Mouse (Mus musculus) kidney, embryonic 15.5 days (tissue): Measurements from ENCODE around the gene Nutm1. TPM values are rescaled to one million over a fixed set of nuclear protein-coding genes. Genes with fewer than 3 reads are reported as not detected.
"Not testable (repeated sequence)": the region's sequence is repeated elsewhere in the genome, so short reads cannot be mapped to it uniquely, and the experiment has no call there.

Experiments used
- ATAC-seq: fragments of 200-750 bp; cut with Nextera tagmentation; replicated peaks from 2 replicates; pipeline ENCODE4 v1.8.0; 2017; ENCODE audit warnings: moderate TSS enrichment; ENCODE audit not compliant: low FRiP score
- H3K27ac ChIP-seq: fragments of 300-500 bp; sonication (generic); 2 replicates; pipeline ENCODE4 v1.5.1; 2015; ENCODE audit warnings: mild to moderate bottlenecking, inconsistent platforms
- H3K27me3 ChIP-seq: fragments of 300-500 bp; sonication (generic); 2 replicates; pipeline ENCODE4 v1.6.1; 2015; ENCODE audit warnings: inconsistent platforms
- H3K36me3 ChIP-seq: fragments of 300-500 bp; sonication (generic); 2 replicates; pipeline ENCODE4 v1.6.1; 2015; ENCODE audit warnings: inconsistent platforms
- H3K4me1 ChIP-seq: fragments of 300-500 bp; sonication (generic); 2 replicates; pipeline ENCODE4 v1.6.1; 2015; ENCODE audit warnings: inconsistent platforms
- H3K4me2 ChIP-seq: fragments of 300-500 bp; sonication (generic); 2 replicates; pipeline ENCODE4 v1.6.1; 2015; ENCODE audit warnings: moderate library complexity, mild to moderate bottlenecking, inconsistent platforms
- H3K4me3 ChIP-seq: fragments of 300-500 bp; sonication (generic); replicated peaks from 2 replicates; pipeline ENCODE4 v1.5.1; 2015; ENCODE audit warnings: mild to moderate bottlenecking, inconsistent platforms
- H3K9ac ChIP-seq: fragments of 300-500 bp; sonication (generic); 2 replicates; pipeline ENCODE4 v1.6.1; 2015; ENCODE audit warnings: mild to moderate bottlenecking, inconsistent platforms
- H3K9me3 ChIP-seq: fragments of 300-500 bp; sonication (generic); replicated peaks from 2 replicates; pipeline ENCODE4 v1.6.1; 2016; ENCODE audit warnings: inconsistent platforms
- WGBS: fragments of 180-500 bp; shearing (Covaris S2); methylation state at CpG from one replicate; pipeline ENCODE4 v1.1.7; 2015; ENCODE audit warnings: mixed read lengths; 5-methylcytosine and 5-hydroxymethylcytosine counted together
- polyA plus RNA-seq: library from polyadenylated mRNA; unstranded; fragments of >200 nt; fragmentation: Nextera tagmentation; extraction: Ambion mirVana; gene quantifications from 2 replicates; pipeline ENCODE4 v1.2.1, GENCODE M21; 2015

Nutm1 gene
- polyA plus RNA-seq, result 0.08 TPM in 1 of 2 replicates, not detected in the other

GRCm38 (mm10) chr2:112259241-112259962 lies at the start of gene Nutm1:
Nutm1 (minus strand) TSS chr2:112259291.
- no peak within 1 kb of the TSS for H3K27ac ChIP-seq
- no peak within 1 kb of the TSS for H3K9ac ChIP-seq
- 74% methylated on average over 10 of the region's 10 CpGs for WGBS
- no peak for ATAC-seq
- H3K4me3 ChIP-seq, result no peak within 1 kb of the TSS
- H3K9me3 ChIP-seq, result no peaks in the 10 kb centered on the region
- peaks cover 11% of the 10 kb centered on the region for H3K4me1 ChIP-seq
- no peaks in the 10 kb centered on the region for H3K36me3 ChIP-seq
- no peak within 1 kb of the TSS for H3K4me2 ChIP-seq
- no peaks in the 10 kb centered on the region for H3K27me3 ChIP-seq

GRCm38 (mm10) chr2:112308671-112309070 lies 49.6 kb upstream of the Nutm1 start:
- Histone ChIP-seq H3K36me3 (no peaks in the 10 kb centered on the region), H3K27ac (no peak overlapping the region), H3K4me3 (no peak overlapping the region), H3K9me3 (no peaks in the 10 kb centered on the region), H3K4me1 (no peaks in the 10 kb centered on the region), H3K4me2 (no peak overlapping the region), H3K9ac (no peak overlapping the region), H3K27me3 (no peaks in the 10 kb centered on the region)
- ATAC-seq, result no peak
- WGBS, result 84% methylated on average over 3 of the region's 3 CpGs

DNA sequence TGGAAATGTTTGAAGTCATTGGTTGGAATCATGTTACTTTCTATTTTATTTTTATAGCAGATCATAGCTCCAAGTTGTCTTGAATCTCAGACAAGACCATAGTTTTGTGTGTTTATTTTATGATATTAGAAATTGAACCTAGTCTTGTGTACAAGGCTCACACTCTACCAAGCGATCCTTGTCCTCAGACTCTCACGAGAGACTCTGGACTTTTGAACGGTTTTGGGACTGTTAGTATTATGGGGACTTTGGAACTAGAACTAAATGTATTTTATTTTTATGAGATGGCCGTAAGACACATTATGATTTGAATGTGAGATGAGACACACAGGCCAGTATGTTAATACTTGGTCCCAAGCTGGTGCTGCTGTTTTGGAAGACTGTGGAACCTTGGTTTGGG lies 39.1 kb upstream of the Nutm1 start:
- WGBS, result 90% methylated on average over 4 of the region's 4 CpGs
- no peak overlapping the region for H3K4me2 ChIP-seq

DNA sequence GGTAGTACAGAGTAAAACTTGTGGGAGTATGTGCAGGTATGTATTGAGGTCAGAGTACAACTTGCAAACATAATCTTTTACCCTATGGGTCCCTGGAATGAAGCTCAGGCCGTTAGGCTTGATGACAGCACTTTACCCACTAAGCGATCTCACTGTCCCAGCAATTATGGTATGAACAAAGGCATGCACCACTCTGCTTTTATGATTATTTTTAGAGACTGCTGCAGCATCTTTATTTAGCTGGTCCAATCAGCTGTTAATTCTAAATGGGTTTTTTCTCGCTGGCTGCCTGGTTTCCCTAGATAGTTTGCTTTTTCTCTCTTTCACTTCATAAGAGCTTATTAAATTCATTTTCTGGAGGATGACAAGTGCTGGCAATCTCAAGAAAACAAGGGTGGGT lies 37.1 kb upstream of the Nutm1 start:
- Histone ChIP-seq H3K9me3 (no peaks in the 10 kb centered on the region), H3K4me1 (no peaks in the 10 kb centered on the region), H3K36me3 (no peaks in the 10 kb centered on the region), H3K27me3 (no peaks in the 10 kb centered on the region), H3K9ac (no peak overlapping the region), H3K4me2 (no peak overlapping the region), H3K4me3 (no peak overlapping the region), H3K27ac (no peak overlapping the region)
- WGBS, result 86% methylated on average over 3 of the region's 3 CpGs
- no peak for ATAC-seq

More for the DNA sequence above, 39.1 kb upstream of the Nutm1 start:
- Histone ChIP-seq H3K27me3 (no peaks in the 10 kb centered on the region), H3K36me3 (no peaks in the 10 kb centered on the region), H3K27ac (no peak overlapping the region), H3K9ac (no peak overlapping the region), H3K9me3 (no peaks in the 10 kb centered on the region), H3K4me1 (no peaks in the 10 kb centered on the region), H3K4me3 (no peak overlapping the region)
- no peak for ATAC-seq

DNA sequence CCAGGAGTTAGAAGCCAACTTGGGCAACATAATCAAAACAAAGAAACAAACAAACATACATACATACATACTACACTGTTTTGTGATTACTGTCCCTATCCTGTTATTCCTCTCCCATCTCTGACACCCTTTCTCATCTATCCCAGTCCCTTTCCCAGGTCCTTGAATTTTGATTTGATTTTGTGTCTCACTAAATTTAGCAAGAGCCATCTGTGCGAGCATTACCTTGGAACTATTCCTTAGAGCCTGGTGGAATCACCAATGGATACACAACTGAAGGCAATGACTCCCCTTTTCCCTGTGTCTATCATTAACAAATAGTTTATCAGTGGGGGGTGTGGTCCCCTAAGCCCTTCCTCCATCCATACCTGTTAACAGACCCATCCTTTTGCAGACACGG lies 33.7 kb upstream of the Nutm1 start:
- H3K36me3 ChIP-seq, result no peaks in the 10 kb centered on the region
- H3K27me3 ChIP-seq, result no peaks in the 10 kb centered on the region
- H3K4me2 ChIP-seq, result no peak overlapping the region
- no peak for ATAC-seq
- no peak overlapping the region for H3K4me3 ChIP-seq
- no peaks in the 10 kb centered on the region for H3K9me3 ChIP-seq
- H3K27ac ChIP-seq, result no peak overlapping the region
- no peak overlapping the region for H3K9ac ChIP-seq
- 92% methylated on average over 2 of the region's 2 CpGs for WGBS
- H3K4me1 ChIP-seq, result no peaks in the 10 kb centered on the region

DNA sequence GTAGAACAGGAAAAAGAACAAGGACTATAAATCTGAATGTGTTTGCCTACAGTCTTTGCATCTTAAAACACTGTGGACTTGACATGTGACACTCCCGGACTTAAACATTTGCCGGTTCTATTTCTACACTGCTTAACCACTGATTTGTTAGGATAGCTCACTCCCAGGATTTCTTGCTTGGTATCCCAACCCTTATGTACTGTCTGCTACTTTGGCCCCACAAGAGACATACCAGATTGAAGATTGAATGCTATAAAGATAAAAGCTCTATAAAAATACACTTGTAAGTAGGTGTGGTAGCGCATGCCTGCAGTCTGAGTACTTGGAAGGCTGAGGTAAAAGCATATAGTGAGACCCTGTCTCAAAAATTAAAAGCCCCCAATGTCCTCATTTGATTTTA lies 30.4 kb upstream of the Nutm1 start:
- H3K36me3 ChIP-seq, result no peaks in the 10 kb centered on the region
- WGBS, result 82% methylated on average over 3 of the region's 3 CpGs
- no peaks in the 10 kb centered on the region for H3K27me3 ChIP-seq
- H3K4me3 ChIP-seq, result no peak overlapping the region
- no peaks in the 10 kb centered on the region for H3K9me3 ChIP-seq
- no peaks in the 10 kb centered on the region for H3K4me1 ChIP-seq
- no peak overlapping the region for H3K4me2 ChIP-seq
- H3K27ac ChIP-seq, result no peak overlapping the region
- ATAC-seq, result no peak
- H3K9ac ChIP-seq, result no peak overlapping the region

DNA sequence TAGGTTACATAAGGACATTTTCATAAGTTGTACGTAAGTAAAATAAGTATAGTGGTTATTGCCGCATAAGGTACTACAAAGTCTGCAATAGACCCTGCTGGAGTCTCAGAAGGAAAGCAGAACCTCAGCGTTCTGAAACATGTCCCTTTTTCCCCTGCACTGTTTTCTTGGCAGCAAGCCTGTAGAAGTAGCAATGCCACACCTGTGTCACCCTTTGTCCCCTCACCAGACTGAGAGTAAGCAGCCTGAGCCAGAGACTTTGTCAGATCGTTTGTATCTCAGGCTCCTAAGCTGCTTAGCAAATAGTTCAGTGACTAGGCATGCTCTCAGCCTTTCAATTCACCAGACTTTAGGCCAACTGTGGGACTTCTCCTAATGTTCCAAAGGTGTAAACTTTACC lies 28.0 kb upstream of the Nutm1 start:
- H3K27ac ChIP-seq, result no peak overlapping the region
- H3K36me3 ChIP-seq, result no peaks in the 10 kb centered on the region
- no peaks in the 10 kb centered on the region for H3K27me3 ChIP-seq
- H3K4me3 ChIP-seq, result no peak overlapping the region
- peaks cover 5% of the 10 kb centered on the region; the same call in 1 of the 2 replicates for H3K4me1 ChIP-seq
- no peak overlapping the region for H3K9ac ChIP-seq
- H3K9me3 ChIP-seq, result no peaks in the 10 kb centered on the region
- 72% methylated on average over 4 of the region's 4 CpGs for WGBS
- no peak for ATAC-seq
- no peak overlapping the region for H3K4me2 ChIP-seq

DNA sequence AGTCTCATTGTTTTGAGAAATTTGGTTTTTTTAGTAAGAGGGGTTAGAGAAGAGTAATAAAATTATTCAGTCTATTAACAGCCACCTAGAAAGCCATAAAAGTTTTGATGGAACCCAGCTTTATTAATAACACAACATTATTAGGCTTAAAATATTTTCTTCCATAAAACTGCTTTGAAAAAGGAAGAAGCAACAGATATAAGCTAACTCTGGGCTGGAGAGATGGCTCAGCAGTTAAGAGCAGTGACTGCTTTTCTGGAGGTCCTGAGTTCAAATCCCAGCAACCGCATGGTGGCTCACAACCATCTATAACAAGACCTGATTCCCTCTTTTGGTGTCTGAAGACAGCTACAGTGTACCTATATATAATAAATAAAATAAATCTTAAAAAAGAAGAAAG lies 27.0 kb upstream of the Nutm1 start:
- H3K27me3 ChIP-seq, H3K4me3 ChIP-seq, H3K4me1 ChIP-seq, H3K36me3 ChIP-seq, H3K9me3 ChIP-seq, ATAC-seq, H3K27ac ChIP-seq, H3K9ac ChIP-seq, H3K4me2 ChIP-seq: not testable (repeated sequence)
- WGBS, result 94% methylated on average over 1 of the region's 1 CpGs

GRCm38 (mm10) chr2:112285031-112285390 lies 25.9 kb upstream of the Nutm1 start:
- H3K9me3 ChIP-seq, result no peaks in the 10 kb centered on the region
- WGBS, result 55% methylated on average over 6 of the region's 6 CpGs
- no peaks in the 10 kb centered on the region for H3K36me3 ChIP-seq
- H3K4me1 ChIP-seq, result peaks cover 5% of the 10 kb centered on the region; the same call in 1 of the 2 replicates
- H3K4me2 ChIP-seq, result peak overlapping the region; percentile 71
- no peaks in the 10 kb centered on the region for H3K27me3 ChIP-seq
- peak overlapping the region; percentile 48; the same call in 1 of the 2 replicates for H3K9ac ChIP-seq
- H3K27ac ChIP-seq, result no peak overlapping the region
- H3K4me3 ChIP-seq, result peak overlapping the region; percentile 47
- no peak for ATAC-seq

DNA sequence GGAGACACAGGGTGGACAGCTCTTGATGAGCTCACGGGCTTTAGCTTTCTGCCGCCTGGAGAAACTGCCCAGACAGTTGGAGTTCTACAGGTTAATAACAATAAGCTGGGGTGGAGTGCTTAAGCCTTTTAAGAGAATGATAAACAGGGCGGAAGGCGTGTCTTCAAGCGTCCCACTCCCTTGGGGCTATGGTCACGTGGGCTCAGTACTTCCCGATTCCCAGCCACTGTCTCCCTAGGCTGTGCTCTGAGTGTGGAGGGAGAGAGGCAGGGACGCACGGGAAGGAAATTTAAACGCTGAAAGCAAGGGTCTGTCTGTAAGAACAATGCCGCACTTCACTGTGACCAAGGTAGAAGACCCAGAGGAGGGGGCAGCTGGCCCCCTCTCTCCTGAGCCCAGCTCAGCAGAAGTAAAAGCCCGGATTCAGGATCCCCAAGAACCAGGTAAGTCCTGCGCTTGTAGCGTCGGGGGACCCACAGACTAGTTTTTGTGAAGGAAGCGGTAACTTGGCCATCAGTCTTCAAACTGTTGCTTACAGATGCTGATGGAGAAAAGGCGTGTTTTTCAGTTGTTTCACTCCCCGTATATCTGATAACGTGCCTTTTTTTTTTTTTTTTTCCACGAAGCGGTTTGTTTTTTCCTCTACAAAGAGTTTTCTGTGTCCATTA lies 25.4 kb upstream of the Nutm1 start:
- Histone ChIP-seq H3K36me3 (no peaks in the 10 kb centered on the region), H3K9ac (peak overlapping the region; percentile 48), H3K9me3 (no peaks in the 10 kb centered on the region), H3K27ac (peak overlapping the region; percentile 19), H3K4me1 (peaks cover 5% of the 10 kb centered on the region; the same call in 1 of the 2 replicates), H3K27me3 (no peaks in the 10 kb centered on the region), H3K4me2 (peak overlapping the region; percentile 71), H3K4me3 (peak overlapping the region; percentile 47)
- ATAC-seq, result peak; percentile 98
- WGBS, result under 1% methylated on average over 21 of the region's 21 CpGs

- H3K9ac ChIP-seq, result no peak overlapping the region
- no peaks in the 10 kb centered on the region for H3K36me3 ChIP-seq
- no peaks in the 10 kb centered on the region for H3K9me3 ChIP-seq
- WGBS, result 83% methylated on average over 1 of the region's 1 CpGs
- no peak overlapping the region for H3K27ac ChIP-seq
- H3K27me3 ChIP-seq, result no peaks in the 10 kb centered on the region
- H3K4me2 ChIP-seq, result no peak overlapping the region
- H3K4me1 ChIP-seq, result peaks cover 5% of the 10 kb centered on the region; the same call in 1 of the 2 replicates
- no peak for ATAC-seq
- H3K4me3 ChIP-seq, result no peak overlapping the region
These were observed 23.8 kb upstream of the Nutm1 start for GRCm38 (mm10) chr2:112282846-112283245.

DNA sequence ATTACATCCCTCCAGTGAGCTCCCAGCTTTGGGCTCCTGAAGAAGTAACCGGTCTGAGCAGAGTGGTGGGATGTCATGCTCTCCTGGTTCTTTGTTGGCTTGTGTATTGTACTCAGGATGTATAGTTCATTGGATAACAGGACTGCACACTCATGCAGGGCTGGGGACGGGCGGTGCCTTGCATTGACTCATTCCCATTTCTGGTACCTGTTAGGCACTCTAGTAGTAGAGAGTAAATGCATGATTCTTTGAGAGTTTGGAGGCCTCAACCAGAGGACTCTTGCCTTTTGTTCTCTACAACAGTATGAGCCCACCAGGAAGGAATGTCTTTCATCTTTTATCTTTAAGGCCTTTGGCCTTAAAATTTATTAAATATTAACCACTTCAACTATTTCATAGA lies 17.8 kb upstream of the Nutm1 start:
- H3K4me2 ChIP-seq, result no peak overlapping the region
- no peak overlapping the region for H3K4me3 ChIP-seq
- no peak; the same call in 1 of the 2 replicates for ATAC-seq
- no peaks in the 10 kb centered on the region for H3K9me3 ChIP-seq
- H3K27ac ChIP-seq, result no peak overlapping the region
- H3K9ac ChIP-seq, result no peak overlapping the region
- H3K27me3 ChIP-seq, result no peaks in the 10 kb centered on the region
- WGBS, result 82% methylated on average over 3 of the region's 3 CpGs
- no peaks in the 10 kb centered on the region for H3K4me1 ChIP-seq
- H3K36me3 ChIP-seq, result 0 out of 2 replicates have a peak, but pooled peaks cover 2% of the 10 kb centered on the region
